Mouse (Mus musculus) ES-Bruce4 (cell line): ENCODE measurements around the gene Cope. TPM values are rescaled to one million over a fixed set of nuclear protein-coding genes. Genes with fewer than 3 reads are reported as not detected.

ENCODE experiments used
- H3K27ac ChIP-seq: 2 replicates; pipeline ENCODE4 v1.5.1; 2012; ENCODE audit warnings: low read length, inconsistent platforms; ENCODE audit not compliant: insufficient read depth
- H3K27me3 ChIP-seq: 2 replicates; pipeline ENCODE4 v1.6.1; 2012; ENCODE audit warnings: mild to moderate bottlenecking, low read length, inconsistent platforms; ENCODE audit not compliant: control insufficient read depth, poor library complexity, insufficient read depth, severe bottlenecking
- H3K36me3 ChIP-seq: 2 replicates; pipeline ENCODE4 v1.6.1; 2012; ENCODE audit warnings: inconsistent platforms, mild to moderate bottlenecking, low read length, moderate library complexity; ENCODE audit not compliant: control insufficient read depth, poor library complexity, insufficient read depth, severe bottlenecking
- H3K4me1 ChIP-seq: one replicate; pipeline ENCODE4 v1.8.1; 2011; ENCODE audit warnings: low read length; ENCODE audit not compliant: control insufficient read depth, insufficient read depth
- H3K4me3 ChIP-seq: 2 replicates; pipeline ENCODE4 v1.5.1; 2011; ENCODE audit warnings: low read depth, mild to moderate bottlenecking, low read length
- H3K9ac ChIP-seq: 2 replicates; pipeline ENCODE4 v1.6.1; 2012; ENCODE audit warnings: low read depth, mild to moderate bottlenecking, inconsistent platforms; ENCODE audit not compliant: poor library complexity, severe bottlenecking
- H3K9me3 ChIP-seq: replicated peaks from 2 replicates; pipeline ENCODE4 v1.6.1; 2012; ENCODE audit warnings: mild to moderate bottlenecking, low read length, inconsistent platforms; ENCODE audit not compliant: control insufficient read depth, poor library complexity, insufficient read depth, severe bottlenecking
- CTCF ChIP-seq: IDR thresholded peaks from one replicate; pipeline ENCODE4 v1.8.1; 2011; ENCODE audit warnings: low read depth, low read length
- EP300 ChIP-seq: IDR thresholded peaks from 2 replicates; pipeline ENCODE4 v1.6.1; 2011; ENCODE audit warnings: low read depth, low read length; ENCODE audit not compliant: insufficient read depth
- POLR2A ChIP-seq: IDR thresholded peaks from one replicate; pipeline ENCODE4 v1.8.1; 2011; ENCODE audit warnings: low read length; ENCODE audit not compliant: insufficient read depth
- polyA plus RNA-seq: library from polyadenylated mRNA; stranded (reverse); fragments of >200 nt; gene quantifications from 2 replicates; pipeline ENCODE4 v1.2.4, GENCODE M21; 2011; ENCODE audit warnings: low read depth; ENCODE audit not compliant: missing spikeins, insufficient read depth, insufficient read length

Cope gene
- polyA plus RNA-seq, 1 experiment = 115 TPM

GRCm38 (mm10) chr8:70268311-70268710, 34.0 kb upstream of the Cope start:
- Histone ChIP-seq H3K27ac (no peak overlapping the region), H3K9me3 (no peaks in the 10 kb centered on the region), H3K27me3 (no peaks in the 10 kb centered on the region), H3K4me1 (peaks cover 3% of the 10 kb centered on the region), H3K9ac (no peak overlapping the region), H3K36me3 (peaks cover 6% of the 10 kb centered on the region), H3K4me3 (no peak overlapping the region)
- TF ChIP-seq CTCF (no peak), EP300 (no peak), POLR2A (no peak)

GRCm38 (mm10) chr8:70268799-70269565, 33.3 kb upstream of the Cope start:
- peaks cover 3% of the 10 kb centered on the region for H3K4me1 ChIP-seq
- no peak overlapping the region for H3K9ac ChIP-seq
- no peak for TF ChIP-seq EP300
- peak; percentile 80 for TF ChIP-seq CTCF
- no peaks in the 10 kb centered on the region for H3K27me3 ChIP-seq
- H3K36me3 ChIP-seq = peaks cover 3% of the 10 kb centered on the region; the same call in 1 of the 2 replicates
- no peak overlapping the region for H3K27ac ChIP-seq
- no peaks in the 10 kb centered on the region for H3K9me3 ChIP-seq
- H3K4me3 ChIP-seq = no peak overlapping the region

GRCm38 (mm10) chr8:70272949-70273348, 29.4 kb upstream of the Cope start:
- Histone ChIP-seq H3K4me1 (peaks cover 6% of the 10 kb centered on the region), H3K36me3 (no peaks in the 10 kb centered on the region), H3K4me3 (no peak overlapping the region; the same call in 1 of the 2 replicates), H3K27ac (peak overlapping the region; percentile 88), H3K9me3 (no peaks in the 10 kb centered on the region), H3K9ac (no peak overlapping the region; the same call in 1 of the 2 replicates), H3K27me3 (no peaks in the 10 kb centered on the region)
- TF ChIP-seq POLR2A (no peak), EP300 (peak; percentile 97), CTCF (no peak)

GRCm38 (mm10) chr8:70274350-70274749, 28.0 kb upstream of the Cope start:
- no peaks in the 10 kb centered on the region for H3K9me3 ChIP-seq
- no peaks in the 10 kb centered on the region for H3K36me3 ChIP-seq
- no peak overlapping the region for H3K4me3 ChIP-seq
- TF ChIP-seq EP300 = peak; percentile 61
- TF ChIP-seq POLR2A = no peak
- H3K27ac ChIP-seq = peak overlapping the region; percentile 83
- H3K9ac ChIP-seq = no peak overlapping the region
- no peaks in the 10 kb centered on the region for H3K27me3 ChIP-seq
- peaks cover 6% of the 10 kb centered on the region for H3K4me1 ChIP-seq

GRCm38 (mm10) chr8:70276476-70276875, 25.8 kb upstream of the Cope start:
- H3K27me3 ChIP-seq = no peaks in the 10 kb centered on the region
- no peaks in the 10 kb centered on the region for H3K36me3 ChIP-seq
- no peak overlapping the region for H3K9ac ChIP-seq
- no peak overlapping the region for H3K27ac ChIP-seq
- no peaks in the 10 kb centered on the region for H3K9me3 ChIP-seq
- peaks cover 8% of the 10 kb centered on the region for H3K4me1 ChIP-seq
- H3K4me3 ChIP-seq = no peak overlapping the region
- TF ChIP-seq POLR2A = no peak
- TF ChIP-seq EP300 = no peak
- no peak for TF ChIP-seq CTCF

GRCm38 (mm10) chr8:70278175-70278574, 24.1 kb upstream of the Cope start:
- H3K4me3 ChIP-seq = peak overlapping the region; percentile 65
- peaks cover 6% of the 10 kb centered on the region for H3K4me1 ChIP-seq
- H3K36me3 ChIP-seq = no peaks in the 10 kb centered on the region
- TF ChIP-seq EP300 (no peak), POLR2A (no peak), CTCF (no peak)
- no peaks in the 10 kb centered on the region for H3K27me3 ChIP-seq
- no peaks in the 10 kb centered on the region for H3K9me3 ChIP-seq
- no peak overlapping the region for H3K27ac ChIP-seq
- peak overlapping the region; percentile 86 for H3K9ac ChIP-seq

GRCm38 (mm10) chr8:70279266-70279665, 23.1 kb upstream of the Cope start:
- H3K27ac ChIP-seq = no peak overlapping the region

More at GRCm38 (mm10) chr8:70279266-70279665, 23.1 kb upstream of the Cope start:
- Histone ChIP-seq H3K27me3 (no peaks in the 10 kb centered on the region), H3K4me3 (peak overlapping the region; percentile 8; the same call in 1 of the 2 replicates), H3K9me3 (no peaks in the 10 kb centered on the region), H3K9ac (peak overlapping the region; percentile 86), H3K4me1 (peaks cover 6% of the 10 kb centered on the region), H3K36me3 (no peaks in the 10 kb centered on the region)
- TF ChIP-seq POLR2A (no peak), EP300 (no peak), CTCF (no peak)
